Mouse (Mus musculus): ENCODE measurements around the gene Gm48551. TPM values are rescaled to one million over a fixed set of nuclear protein-coding genes. Genes with fewer than 3 reads are reported as not detected.

Gene Gm48551
- total RNA-seq (2015) = 0.83 and 2.9 TPM in 2 replicates
- total RNA-seq (2017) = 0.33 TPM in 1 of 2 replicates, not detected in the other

GRCm38 (mm10) chr10:81383802-81384604, at the start of gene Gm48551, which contains the start of gene Dohh:
Gene Gm48551 (plus strand): TSS chr10:81384466.
Gene Dohh (plus strand): TSS chr10:81384428.
- peak; percentile 97 for ATAC-seq (ENCODE audit: poor library complexity, severe bottlenecking)

GRCm38 (mm10) chr10:81335393-81336340, 48.6 kb upstream of the Gm48551 start:
- ATAC-seq (ENCODE audit: poor library complexity, severe bottlenecking) = no peak

- ATAC-seq (ENCODE audit: poor library complexity, severe bottlenecking) = no peak
Measured at GRCm38 (mm10) chr10:81336558-81336957, 47.7 kb upstream of the Gm48551 start.

- ATAC-seq (ENCODE audit: poor library complexity, severe bottlenecking) = no peak
Measured at GRCm38 (mm10) chr10:81340551-81341332, 43.5 kb upstream of the Gm48551 start.

- peak; percentile 76 for ATAC-seq (ENCODE audit: poor library complexity, severe bottlenecking)
Measured at GRCm38 (mm10) chr10:81341333-81341949, 42.8 kb upstream of the Gm48551 start.

DNA sequence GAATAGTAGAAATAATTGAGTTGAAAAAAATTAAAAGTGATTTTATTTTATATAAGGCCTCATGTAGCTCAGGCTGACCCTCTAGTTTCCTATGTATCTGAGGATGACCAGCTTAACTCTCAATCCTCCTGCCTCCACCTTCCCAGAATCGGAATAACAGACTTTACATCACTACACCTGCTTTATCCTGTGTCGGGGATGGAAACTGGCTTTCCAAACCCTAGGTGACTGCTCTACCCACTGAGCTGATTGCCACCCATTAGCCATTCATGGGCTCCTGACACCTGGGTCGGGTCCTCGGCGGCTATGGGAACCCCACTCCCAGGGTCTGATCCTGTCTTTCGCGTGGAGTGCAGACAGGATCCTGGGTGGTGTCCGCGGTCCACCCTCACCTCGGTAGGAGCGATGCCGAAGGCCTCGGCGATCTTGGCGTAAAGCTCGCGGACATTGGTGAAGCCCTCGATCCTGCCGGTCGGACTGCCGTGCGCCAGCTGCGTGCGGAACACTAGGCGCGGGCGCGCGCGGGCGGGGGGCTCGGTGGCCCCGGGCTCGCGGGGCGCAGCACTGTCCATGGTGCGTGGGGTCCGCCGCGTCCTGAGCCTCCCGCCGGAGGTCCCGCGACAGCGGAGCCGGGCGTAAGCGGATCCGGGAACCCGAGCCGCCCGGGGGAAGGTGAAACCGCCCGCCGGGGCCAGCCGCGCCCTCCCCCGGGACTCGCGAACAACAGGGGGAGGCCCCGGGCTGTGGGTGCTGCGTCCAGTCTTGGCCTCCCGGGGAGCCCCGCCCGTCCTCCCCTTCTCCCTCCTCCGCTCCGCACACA, 41.4 kb upstream of the Gm48551 start, which contains the start of gene Gipc3:
Gipc3 (minus strand) TSS at position 581 of the 820 bp plus-strand sequence.
- no peak for ATAC-seq (ENCODE audit: poor library complexity, severe bottlenecking)

DNA sequence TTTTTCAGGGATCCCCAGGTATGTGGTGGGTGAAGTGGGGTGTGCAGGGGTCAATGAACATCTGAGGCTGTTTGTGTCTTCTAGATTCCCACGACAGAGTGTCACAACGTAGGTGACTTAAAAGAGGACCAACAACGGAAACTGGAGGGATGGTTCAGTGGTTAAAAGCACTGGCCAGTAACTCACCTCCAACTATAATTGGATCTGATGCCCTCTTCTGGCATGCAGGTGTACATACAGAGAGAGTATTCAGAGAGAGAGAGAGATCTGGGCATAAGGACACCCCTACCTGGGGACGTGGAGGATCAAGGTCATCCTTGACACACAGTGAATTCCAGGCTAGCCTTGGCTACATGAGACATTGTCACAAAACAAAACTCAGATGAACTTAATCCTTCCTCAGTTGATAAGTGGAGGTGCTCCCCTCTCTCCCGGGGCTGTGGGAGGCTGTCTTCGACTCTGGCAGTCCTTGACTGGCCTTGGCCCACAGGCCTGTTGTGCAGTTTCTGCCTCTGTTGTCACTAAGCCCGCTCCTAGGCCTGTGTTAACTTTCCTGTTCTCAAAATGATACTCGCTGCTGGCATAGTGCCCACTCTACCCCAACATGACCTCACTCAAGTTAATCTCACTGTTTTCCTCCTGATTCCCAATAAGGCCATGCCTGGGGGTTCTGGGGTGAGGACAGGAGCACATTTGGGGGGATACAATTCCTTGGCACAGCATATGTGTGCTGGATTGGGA, 39.7 kb upstream of the Gm48551 start:
- ATAC-seq (ENCODE audit: poor library complexity, severe bottlenecking) = no peak

DNA sequence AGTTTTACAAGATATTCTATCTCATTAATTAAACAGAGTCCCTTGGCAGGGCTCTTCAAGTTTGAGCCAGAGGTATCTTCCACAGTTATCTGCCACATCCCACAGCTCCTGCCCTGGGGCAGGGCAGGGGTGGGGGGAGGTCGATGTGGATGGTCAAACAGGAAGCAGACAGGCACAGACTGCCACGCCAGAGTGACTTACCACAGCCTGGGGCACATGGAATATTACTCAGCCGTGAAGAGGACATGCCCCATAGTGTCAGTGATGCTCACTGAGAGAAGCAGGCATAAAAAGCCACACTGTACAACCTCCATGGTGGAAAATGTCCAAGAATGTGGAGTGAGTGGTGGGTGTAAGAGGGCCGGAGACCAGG, 39.1 kb upstream of the Gm48551 start:
- ATAC-seq (ENCODE audit: poor library complexity, severe bottlenecking) = no peak

GRCm38 (mm10) chr10:81346453-81347067, 37.7 kb upstream of the Gm48551 start:
- ATAC-seq (ENCODE audit: poor library complexity, severe bottlenecking) = peak; percentile 55

GRCm38 (mm10) chr10:81349146-81349545, 35.1 kb upstream of the Gm48551 start:
- ATAC-seq (ENCODE audit: poor library complexity, severe bottlenecking) = peak; percentile 20; the same call in 1 of the 2 replicates

DNA sequence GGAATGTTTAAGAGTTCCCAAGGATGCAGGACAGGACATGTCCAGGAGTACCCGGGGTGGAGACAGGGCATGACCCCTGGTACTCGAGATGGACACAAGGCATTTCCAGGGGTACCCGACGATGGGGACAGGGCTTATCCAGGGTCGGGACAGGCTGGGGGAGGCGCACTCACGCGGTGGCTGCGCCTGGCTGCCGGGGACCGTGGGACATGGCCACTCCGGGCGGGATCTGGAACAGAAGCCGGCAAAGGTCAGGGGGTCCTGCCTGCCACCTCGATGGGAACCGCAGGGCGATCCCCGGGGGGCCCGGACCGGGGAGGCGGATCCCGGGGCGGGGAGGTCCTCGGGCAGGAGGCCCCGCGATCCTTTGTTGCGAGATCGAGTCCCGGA, 34.3 kb upstream of the Gm48551 start:
- ATAC-seq (ENCODE audit: poor library complexity, severe bottlenecking) = no peak

DNA sequence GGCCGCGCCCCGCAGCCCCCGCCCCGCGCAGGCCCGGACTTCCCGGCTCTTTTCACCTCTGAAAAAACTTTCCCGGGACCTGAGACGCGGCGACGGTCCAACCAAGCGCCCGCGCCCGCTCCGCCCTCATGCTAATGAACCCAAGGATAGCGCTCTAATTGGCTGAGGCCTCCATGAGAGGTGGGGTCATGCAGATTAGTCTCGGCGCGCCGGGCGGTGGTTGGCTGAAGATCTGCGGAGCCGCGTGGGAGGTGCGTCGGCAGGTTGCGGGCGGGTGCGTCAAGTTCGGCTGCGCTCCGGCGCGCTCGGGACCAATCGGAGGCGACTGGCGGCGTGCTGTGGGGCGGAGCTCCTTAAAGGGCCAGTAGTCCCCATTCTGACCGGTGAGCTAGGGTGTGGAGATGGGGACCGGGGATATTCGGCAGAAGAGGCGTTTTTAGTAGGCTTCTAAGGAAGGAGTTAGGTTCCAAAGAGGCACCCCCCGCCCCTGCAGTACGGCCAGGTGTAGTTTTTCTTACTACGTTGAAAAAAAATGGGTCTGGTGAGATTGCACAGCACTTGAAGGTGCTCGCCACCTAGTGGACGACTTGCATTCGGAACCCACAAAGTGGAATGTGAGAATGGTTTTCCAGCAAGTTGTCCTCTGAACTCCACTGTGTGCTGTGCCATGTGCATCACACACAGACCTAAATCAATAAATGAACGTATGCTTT, 33.8 kb upstream of the Gm48551 start, which contains the start of gene Hmg20b:
Hmg20b (minus strand) TSS at position 130 of the 713 bp plus-strand sequence.
- peak; percentile 89 for ATAC-seq (ENCODE audit: poor library complexity, severe bottlenecking)

GRCm38 (mm10) chr10:81351678-81352291, 32.5 kb upstream of the Gm48551 start:
- peak; percentile 25 for ATAC-seq (ENCODE audit: poor library complexity, severe bottlenecking)

- no peak for ATAC-seq (ENCODE audit: poor library complexity, severe bottlenecking)
Measured at GRCm38 (mm10) chr10:81354738-81355477, 29.4 kb upstream of the Gm48551 start.

DNA sequence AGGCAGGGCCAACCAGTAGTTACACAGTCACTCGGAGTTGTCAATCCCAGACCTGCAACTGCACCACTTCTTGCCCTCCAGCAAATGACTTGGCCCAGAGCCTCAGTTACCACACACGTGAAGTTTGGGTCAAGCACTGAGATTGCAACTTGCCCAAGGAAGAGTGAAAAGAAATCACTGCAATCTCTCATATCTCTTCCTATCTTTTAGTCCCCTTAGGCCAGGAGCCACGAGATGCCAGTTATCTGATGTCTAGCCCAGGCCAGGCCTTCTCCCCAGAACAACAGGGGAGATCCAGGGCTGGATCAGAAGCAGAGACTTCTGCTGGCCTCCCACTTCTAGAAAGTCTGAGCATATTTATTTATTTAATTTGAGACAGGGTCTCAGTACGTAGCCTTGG, 28.7 kb upstream of the Gm48551 start:
- ATAC-seq (ENCODE audit: poor library complexity, severe bottlenecking) = no peak

- peak; percentile 67 for ATAC-seq (ENCODE audit: poor library complexity, severe bottlenecking)
Measured at GRCm38 (mm10) chr10:81356352-81356990, 27.8 kb upstream of the Gm48551 start.

All from megakaryocyte, adult 5-6 weeks (primary cell).